Mouse (Mus musculus) forebrain, embryonic 11.5 days (tissue): Measurements from ENCODE around the gene Nim1k. TPM values are rescaled to one million over a fixed set of nuclear protein-coding genes. Genes with fewer than 3 reads are reported as not detected.

Experiments used
- ATAC-seq: fragments of 200-750 bp; cut with Nextera tagmentation; replicated peaks from 2 replicates; pipeline ENCODE4 v1.8.0; 2017; ENCODE audit warnings: moderate TSS enrichment; ENCODE audit not compliant: low FRiP score
- DNase-seq: peaks from one replicate; pipeline ENCODE4 v3.0.0-alpha.2; 2017; ENCODE audit warnings: low spot score
- H3K27ac ChIP-seq: fragments of 300-500 bp; sonication (generic); 2 replicates; pipeline ENCODE4 v1.5.1; 2014; ENCODE audit warnings: low read depth, low read length
- H3K27me3 ChIP-seq: fragments of 300-500 bp; sonication (generic); 2 replicates; pipeline ENCODE4 v1.6.1; 2014; ENCODE audit warnings: mild to moderate bottlenecking, low read length, mixed read lengths; ENCODE audit not compliant: control insufficient read depth, insufficient read depth
- H3K36me3 ChIP-seq: fragments of 300-500 bp; sonication (generic); 2 replicates; pipeline ENCODE4 v1.6.1; 2014; ENCODE audit warnings: mild to moderate bottlenecking, low read length, moderate library complexity, mixed read lengths; ENCODE audit not compliant: control insufficient read depth, insufficient read depth
- H3K4me1 ChIP-seq: fragments of 300-500 bp; sonication (generic); replicated peaks from 2 replicates; pipeline ENCODE4 v1.6.1; 2014; ENCODE audit warnings: low read length, mixed read lengths; ENCODE audit not compliant: control insufficient read depth, insufficient read depth
- H3K4me2 ChIP-seq: fragments of 300-500 bp; sonication (generic); 2 replicates; pipeline ENCODE4 v1.6.1; 2014; ENCODE audit warnings: low read depth, mild to moderate bottlenecking, low read length, moderate library complexity, mixed read lengths; ENCODE audit not compliant: severe bottlenecking
- H3K4me3 ChIP-seq: fragments of 300-500 bp; sonication (generic); 2 replicates; pipeline ENCODE4 v1.5.1; 2014; ENCODE audit warnings: low read depth, low read length
- H3K9ac ChIP-seq: fragments of 300-500 bp; sonication (generic); 2 replicates; pipeline ENCODE4 v1.6.1; 2014; ENCODE audit warnings: low read length
- H3K9me3 ChIP-seq: fragments of 300-500 bp; sonication (generic); 2 replicates; pipeline ENCODE4 v1.6.1; 2016; ENCODE audit warnings: low read length, mixed read lengths; ENCODE audit not compliant: control insufficient read depth
- WGBS: fragments of 180-500 bp; shearing (Covaris S2); extraction: QIAGEN DNeasy Blood & Tissue Kit; methylation state at CpG from one replicate; pipeline ENCODE4 v1.1.7; 2014; 5-methylcytosine and 5-hydroxymethylcytosine counted together
- polyA plus RNA-seq: library from polyadenylated mRNA; unstranded; fragments of >200 nt; fragmentation: Nextera tagmentation; extraction: Ambion mirVana; gene quantifications from 2 replicates; pipeline ENCODE4 v1.2.1, GENCODE M21; 2014

Gene Nim1k
- polyA plus RNA-seq, 1 experiment from 2014 or later, result 5.8 TPM

GRCm38 (mm10) chr13:119768541-119768940, 12.9 kb upstream of the Nim1k start:
- no peak for ATAC-seq
- Histone ChIP-seq H3K9me3 (no peaks in the 10 kb centered on the region), H3K9ac (no peak overlapping the region), H3K4me2 (no peak overlapping the region), H3K4me1 (no peaks in the 10 kb centered on the region), H3K27me3 (no peaks in the 10 kb centered on the region), H3K4me3 (no peak overlapping the region), H3K36me3 (peaks cover 5% of the 10 kb centered on the region; the same call in 1 of the 2 replicates), H3K27ac (no peak overlapping the region)
- WGBS, result 91% methylated on average over 6 of the region's 6 CpGs
- no peak for DNase-seq

DNA sequence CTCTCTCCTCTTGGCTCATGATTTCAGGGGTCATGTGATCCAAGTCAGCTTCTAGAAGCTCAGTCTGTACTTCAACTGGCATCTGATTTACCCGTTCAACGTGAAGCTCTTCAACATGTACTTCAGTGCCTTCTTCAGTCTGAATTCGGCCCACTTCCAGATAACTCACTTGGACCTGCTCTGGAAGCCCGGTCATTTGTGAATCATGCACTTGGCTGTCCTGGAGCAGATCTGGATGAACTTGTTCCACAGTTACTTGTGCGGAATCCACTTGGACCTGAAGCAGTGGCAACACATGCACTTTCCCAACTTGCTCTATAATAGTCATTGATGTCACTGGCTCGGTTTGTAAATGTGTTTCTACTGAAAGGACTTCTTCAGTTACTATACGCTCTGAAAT, 10.8 kb upstream of the Nim1k start:
- Histone ChIP-seq H3K27me3 (no peaks in the 10 kb centered on the region), H3K4me2 (no peak overlapping the region), H3K9me3 (no peaks in the 10 kb centered on the region), H3K9ac (no peak overlapping the region), H3K36me3 (peaks cover 5% of the 10 kb centered on the region; the same call in 1 of the 2 replicates), H3K4me1 (no peaks in the 10 kb centered on the region), H3K4me3 (no peak overlapping the region), H3K27ac (no peak overlapping the region)
- ATAC-seq, result no peak
- WGBS, result 94% methylated on average over 7 of the region's 7 CpGs
- DNase-seq, result no peak

DNA sequence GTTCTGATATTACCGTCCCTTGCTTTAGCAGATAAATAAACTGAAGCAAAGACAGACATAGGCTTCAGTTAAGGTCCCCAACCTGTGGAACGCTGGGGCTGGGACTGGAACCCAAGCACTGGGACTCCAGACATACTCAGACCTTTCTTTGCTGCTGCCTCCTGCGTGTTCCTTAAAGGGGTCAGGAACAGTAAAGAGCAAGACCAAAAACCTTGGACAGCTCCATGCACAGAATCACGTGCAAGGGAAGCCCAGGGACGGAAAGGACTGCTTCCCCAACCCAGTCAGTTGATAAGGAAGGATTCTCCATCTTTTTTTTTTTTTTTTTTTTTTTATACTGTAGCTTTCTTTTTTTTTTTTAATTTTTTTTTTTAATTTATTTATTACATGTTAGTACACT, 1.1 kb upstream of the Nim1k start:
- H3K9me3 ChIP-seq, result no peaks in the 10 kb centered on the region
- 0 out of 2 replicates have a peak, but pooled peaks cover 1% of the 10 kb centered on the region for H3K4me1 ChIP-seq
- no peaks in the 10 kb centered on the region for H3K27me3 ChIP-seq
- DNase-seq, result no peak
- no peak overlapping the region for H3K4me2 ChIP-seq
- H3K36me3 ChIP-seq, result no peaks in the 10 kb centered on the region
- H3K9ac ChIP-seq, result no peak overlapping the region
- no peak for ATAC-seq
- 34% methylated on average over 5 of the region's 5 CpGs for WGBS
- H3K4me3 ChIP-seq, result no peak overlapping the region
- H3K27ac ChIP-seq, result no peak overlapping the region

GRCm38 (mm10) chr13:119755141-119755547, 538 bp downstream of the Nim1k start:
- Histone ChIP-seq H3K27ac (0 out of 2 replicates have a peak overlapping the region, but pooled peaks have one; percentile 4), H3K4me3 (peak overlapping the region; percentile 49), H3K36me3 (no peaks in the 10 kb centered on the region), H3K9ac (peak overlapping the region; percentile 68), H3K4me1 (0 out of 2 replicates have a peak, but pooled peaks cover 1% of the 10 kb centered on the region), H3K9me3 (no peaks in the 10 kb centered on the region), H3K27me3 (no peaks in the 10 kb centered on the region), H3K4me2 (peak overlapping the region; percentile 85)
- ATAC-seq (peak; percentile 63), DNase-seq (peak; percentile 67)
- WGBS, result under 1% methylated on average over 16 of the region's 16 CpGs

DNA sequence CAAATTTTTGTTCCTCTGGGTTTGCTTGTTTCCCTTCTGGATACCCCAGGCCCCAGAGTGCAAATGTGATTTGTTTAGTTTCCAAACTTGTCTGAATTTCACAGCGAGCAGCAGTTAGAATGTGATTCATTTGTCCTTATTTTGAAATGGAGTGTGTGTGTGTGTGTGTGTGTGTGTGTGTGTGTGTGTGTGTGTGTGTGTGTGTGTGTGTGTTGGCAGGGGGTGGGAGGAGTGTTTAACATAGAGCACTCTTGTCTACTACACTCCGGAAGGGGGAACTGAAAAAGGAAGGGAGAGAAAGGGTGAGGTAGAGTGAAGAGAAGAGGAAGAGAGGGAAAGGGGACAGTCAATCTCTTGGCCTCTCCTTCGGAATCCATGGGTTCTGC, 1.1 kb downstream of the Nim1k start:
- ATAC-seq (no peak), DNase-seq (no peak)
- WGBS, result 15% methylated on average over 3 of the region's 3 CpGs
- Histone ChIP-seq H3K4me3 (peak overlapping the region; percentile 49), H3K27ac (0 out of 2 replicates have a peak overlapping the region, but pooled peaks have one; percentile 4), H3K4me2 (peak overlapping the region; percentile 85), H3K27me3 (no peaks in the 10 kb centered on the region), H3K9me3 (no peaks in the 10 kb centered on the region), H3K9ac (peak overlapping the region; percentile 68), H3K36me3 (no peaks in the 10 kb centered on the region), H3K4me1 (0 out of 2 replicates have a peak, but pooled peaks cover 1% of the 10 kb centered on the region)

DNA sequence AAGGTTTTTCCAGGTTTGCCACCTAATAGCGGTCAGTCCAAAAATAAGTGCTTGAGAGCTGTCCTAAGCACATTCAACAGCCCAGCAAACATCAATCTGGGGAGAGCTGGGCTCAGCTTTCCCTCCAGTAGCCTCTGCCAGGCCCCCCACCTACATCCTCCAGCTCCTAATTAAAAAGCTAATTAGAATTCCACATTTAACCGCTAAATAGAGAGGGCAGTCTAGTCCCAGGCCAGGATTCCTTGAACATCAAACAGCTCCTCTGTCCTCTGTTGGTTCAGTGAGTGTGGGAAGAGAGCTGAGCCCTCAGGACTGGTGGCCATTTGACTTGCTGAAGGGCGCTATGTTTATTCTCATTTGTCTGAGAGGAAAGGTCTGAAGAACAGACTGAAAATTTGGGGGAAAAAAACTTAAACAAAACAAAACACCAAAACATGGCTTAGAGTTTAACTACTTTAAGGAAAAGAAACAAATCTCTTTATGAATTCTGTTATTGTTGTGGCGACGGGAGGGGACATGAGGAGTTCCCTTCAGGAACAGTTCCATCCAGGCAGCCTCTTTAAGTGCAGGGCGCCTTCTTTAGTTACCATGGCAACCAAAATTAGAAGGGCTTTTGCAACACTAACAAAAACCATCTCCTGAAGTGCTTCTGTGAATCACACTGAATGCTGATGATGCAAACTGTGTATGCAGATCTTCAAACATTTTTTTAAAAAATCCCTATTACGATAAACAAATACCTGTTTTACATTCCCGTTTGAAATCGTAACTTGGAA, 1.6 kb downstream of the Nim1k start:
- no peak overlapping the region for H3K9ac ChIP-seq
- H3K4me3 ChIP-seq, result no peak overlapping the region; the same call in 1 of the 2 replicates
- H3K9me3 ChIP-seq, result no peaks in the 10 kb centered on the region
- 0 out of 2 replicates have a peak, but pooled peaks cover 1% of the 10 kb centered on the region for H3K4me1 ChIP-seq
- no peaks in the 10 kb centered on the region for H3K36me3 ChIP-seq
- H3K27ac ChIP-seq, result peak overlapping the region; percentile 9; the same call in 1 of the 2 replicates
- ATAC-seq (peak; percentile 69), DNase-seq (peak; percentile 56)
- no peaks in the 10 kb centered on the region for H3K27me3 ChIP-seq
- peak overlapping the region; percentile 85; the same call in 1 of the 2 replicates for H3K4me2 ChIP-seq
- 35% methylated on average over 9 of the region's 9 CpGs for WGBS

GRCm38 (mm10) chr13:119746930-119747329, 8.8 kb downstream of the Nim1k start:
- Histone ChIP-seq H3K36me3 (no peaks in the 10 kb centered on the region), H3K4me2 (no peak overlapping the region), H3K9me3 (peaks cover 2% of the 10 kb centered on the region; the same call in 1 of the 2 replicates), H3K4me1 (no peaks in the 10 kb centered on the region; the same call in 1 of the 2 replicates), H3K4me3 (no peak overlapping the region), H3K27me3 (no peaks in the 10 kb centered on the region), H3K9ac (no peak overlapping the region), H3K27ac (no peak overlapping the region)
- DNase-seq (no peak), ATAC-seq (no peak)
- WGBS, result 91% methylated on average over 4 of the region's 4 CpGs

DNA sequence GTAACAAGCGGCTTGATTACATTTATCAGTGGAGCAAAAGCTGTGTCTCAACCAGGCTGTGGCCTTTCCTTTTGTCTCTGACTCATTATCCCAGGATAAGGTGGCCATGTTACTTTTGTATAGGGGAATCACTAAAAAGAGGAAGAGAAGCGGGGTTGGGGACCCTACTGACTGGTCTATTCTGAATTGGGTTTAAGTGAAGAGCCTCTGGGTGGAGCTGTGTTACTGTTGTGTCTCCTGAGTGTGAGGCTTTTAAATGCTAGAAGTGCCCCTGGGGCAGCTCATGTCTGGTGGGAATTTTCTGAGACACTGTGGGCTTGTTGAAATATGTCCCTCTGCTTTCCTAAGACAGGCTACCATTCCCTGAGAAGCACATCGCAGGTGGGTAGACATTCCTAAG, 12.2 kb downstream of the Nim1k start:
- no peak for ATAC-seq
- Histone ChIP-seq H3K4me2 (no peak overlapping the region), H3K36me3 (no peaks in the 10 kb centered on the region), H3K9ac (no peak overlapping the region), H3K27ac (no peak overlapping the region), H3K4me3 (no peak overlapping the region), H3K9me3 (peaks cover 2% of the 10 kb centered on the region; the same call in 1 of the 2 replicates), H3K27me3 (no peaks in the 10 kb centered on the region), H3K4me1 (no peaks in the 10 kb centered on the region; the same call in 1 of the 2 replicates)
- WGBS, result 53% methylated on average over 3 of the region's 3 CpGs
- peak; percentile 22 for DNase-seq
